Mouse (Mus musculus) brain, embryonic 14.5 days (tissue): ENCODE measurements around the gene Lsamp. TPM values are rescaled to one million over a fixed set of nuclear protein-coding genes. Genes with fewer than 3 reads are reported as not detected.

Experiments
- DNase-seq: peaks from one replicate; pipeline ENCODE4 v3.0.0-alpha.2; 2011; ENCODE audit warnings: low read depth
- CTCF ChIP-seq: fragments of 200-500 bp; IDR thresholded peaks from 2 replicates; pipeline ENCODE4 v1.5.1; 2012; ENCODE audit warnings: inconsistent platforms, mild to moderate bottlenecking, moderate library complexity, borderline replicate concordance; ENCODE audit not compliant: insufficient read depth, insufficient read length; ENCODE audit errors: extremely low read depth
- POLR2A ChIP-seq: fragments of 200-500 bp; IDR thresholded peaks from 2 replicates; pipeline ENCODE4 v1.6.1; 2012; ENCODE audit warnings: mild to moderate bottlenecking, inconsistent platforms, borderline replicate concordance; ENCODE audit not compliant: poor library complexity, insufficient read depth, insufficient read length, severe bottlenecking; ENCODE audit errors: extremely low read depth
- polyA plus RNA-seq: library from polyadenylated mRNA; depleted of rRNA; stranded (reverse); fragments of >200 nt; gene quantifications from 2 replicates; pipeline ENCODE4 v1.2.3, GENCODE M21; 2012

Lsamp gene
- polyA plus RNA-seq, 1 experiment: 45.1 TPM

DNA sequence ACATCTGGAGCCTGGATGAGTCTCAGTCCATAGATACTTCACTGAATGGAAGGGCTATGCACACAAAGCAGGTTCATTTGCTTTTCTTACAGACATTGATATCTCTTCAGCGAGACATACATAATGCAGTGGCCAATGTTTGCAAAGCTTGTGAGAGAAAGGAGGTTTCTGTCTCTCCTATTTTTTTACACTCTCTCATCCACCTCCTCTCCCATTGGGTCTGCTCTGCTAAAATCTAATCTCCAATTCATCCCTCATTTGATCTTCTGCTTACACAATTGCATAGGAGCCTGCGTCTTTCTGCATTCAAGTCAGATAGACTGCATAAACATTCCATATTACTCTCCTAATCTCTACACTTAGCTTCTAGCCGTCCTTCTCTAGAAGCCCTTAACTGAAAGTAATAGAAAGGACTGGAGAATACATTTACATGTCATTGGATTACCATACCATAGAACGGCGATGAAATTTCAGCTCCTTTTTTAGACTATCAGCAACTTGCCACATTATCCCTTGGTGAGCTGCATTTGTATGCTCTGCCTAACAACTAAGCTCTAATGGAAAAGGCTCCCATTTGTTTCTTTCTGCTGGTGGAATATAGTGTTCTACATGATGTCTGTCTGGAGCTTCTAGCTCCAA lies 1717.7 kb downstream of the Lsamp start:
- DNase-seq: no peak
- TF ChIP-seq POLR2A (no peak), CTCF (no peak)

- TF ChIP-seq POLR2A: no peak
- no peak for TF ChIP-seq CTCF
- DNase-seq: peak; percentile 94
Observed at GRCm38 (mm10) chr16:41728900-41729585, 1744.9 kb downstream of the Lsamp start.

- peak; percentile 20 for DNase-seq
- TF ChIP-seq CTCF (no peak), POLR2A (no peak)
Observed at GRCm38 (mm10) chr16:41729911-41730310, 1745.8 kb downstream of the Lsamp start.

DNA sequence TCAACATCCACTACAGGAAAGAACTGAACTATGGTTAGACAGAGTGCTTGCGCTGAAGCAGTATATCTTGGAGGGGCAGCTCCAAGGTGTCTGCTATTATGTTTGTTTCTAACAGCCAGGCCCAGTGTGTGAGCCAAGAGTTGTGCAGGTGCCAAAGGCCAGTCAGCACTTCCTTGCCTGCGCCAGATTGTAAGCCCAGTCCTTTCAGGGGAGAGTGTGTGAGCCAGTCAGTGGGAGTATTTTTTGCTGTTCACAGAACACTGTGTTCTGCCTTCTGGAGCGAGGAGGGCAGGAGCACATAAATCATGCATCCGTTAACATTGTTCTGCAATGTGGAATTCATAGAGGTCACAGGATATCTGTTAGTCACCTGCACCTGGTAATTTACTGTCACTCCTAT lies 1760.9 kb downstream of the Lsamp start:
- DNase-seq: peak; percentile 87
- TF ChIP-seq CTCF (no peak), POLR2A (no peak)

DNA sequence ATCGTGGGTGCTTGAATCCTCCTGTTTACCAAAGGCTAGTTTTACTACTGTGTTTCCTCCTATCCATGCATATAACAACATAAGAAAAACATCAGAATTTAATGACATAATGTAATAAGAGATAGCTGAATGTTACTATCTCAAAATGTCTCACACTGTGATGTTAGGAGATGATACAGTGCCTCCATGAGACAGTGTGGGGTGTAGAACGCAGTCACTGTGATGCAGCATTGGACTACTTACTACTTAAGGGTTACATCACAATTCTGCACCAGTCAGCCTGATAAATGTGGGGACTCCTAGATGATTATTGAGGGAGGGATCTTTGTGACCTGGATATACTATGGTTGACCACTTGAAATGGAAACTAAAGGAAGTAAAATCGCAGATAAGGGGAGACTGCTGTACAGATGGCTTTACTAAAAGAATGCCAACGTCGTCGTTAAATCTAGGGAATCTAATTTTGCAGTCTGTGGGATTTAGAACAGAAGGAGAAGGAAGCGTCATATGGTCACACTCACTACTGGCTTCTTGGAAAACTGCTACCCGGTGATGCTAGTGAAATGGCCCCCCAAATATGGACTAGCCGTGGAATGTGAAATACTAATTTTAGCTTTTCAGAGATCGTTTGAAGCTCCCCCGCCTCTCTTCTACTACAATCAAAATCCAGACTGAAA lies 1762.2 kb downstream of the Lsamp start:
- DNase-seq: peak; percentile 63
- TF ChIP-seq CTCF: no peak
- no peak for TF ChIP-seq POLR2A

GRCm38 (mm10) chr16:41747874-41748273 lies 1763.7 kb downstream of the Lsamp start:
- TF ChIP-seq CTCF (no peak), POLR2A (no peak)
- DNase-seq: peak; percentile 40

DNA sequence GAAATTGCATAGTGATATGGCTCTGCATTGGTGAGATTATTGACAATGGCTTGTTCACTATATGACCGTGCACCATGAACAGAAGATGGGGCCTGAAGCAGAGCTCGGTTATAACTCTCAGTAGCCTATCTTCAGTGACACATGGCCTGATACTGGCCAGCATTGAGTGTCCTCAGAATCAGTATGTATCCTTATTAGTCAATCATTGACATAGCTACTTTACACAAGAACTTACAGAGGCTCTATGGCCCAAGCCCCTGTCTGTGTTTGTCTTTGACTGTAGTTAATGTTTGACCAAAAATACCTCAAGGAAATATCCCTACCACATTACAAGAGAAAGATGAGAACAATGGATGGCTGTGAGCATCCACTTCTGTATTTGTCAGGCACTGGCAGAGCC lies 1764.6 kb downstream of the Lsamp start:
- TF ChIP-seq POLR2A (no peak), CTCF (no peak)
- DNase-seq: no peak

GRCm38 (mm10) chr16:41764285-41764684 lies 1780.1 kb downstream of the Lsamp start:
- TF ChIP-seq POLR2A (no peak), CTCF (no peak)
- peak; percentile 47 for DNase-seq

DNA sequence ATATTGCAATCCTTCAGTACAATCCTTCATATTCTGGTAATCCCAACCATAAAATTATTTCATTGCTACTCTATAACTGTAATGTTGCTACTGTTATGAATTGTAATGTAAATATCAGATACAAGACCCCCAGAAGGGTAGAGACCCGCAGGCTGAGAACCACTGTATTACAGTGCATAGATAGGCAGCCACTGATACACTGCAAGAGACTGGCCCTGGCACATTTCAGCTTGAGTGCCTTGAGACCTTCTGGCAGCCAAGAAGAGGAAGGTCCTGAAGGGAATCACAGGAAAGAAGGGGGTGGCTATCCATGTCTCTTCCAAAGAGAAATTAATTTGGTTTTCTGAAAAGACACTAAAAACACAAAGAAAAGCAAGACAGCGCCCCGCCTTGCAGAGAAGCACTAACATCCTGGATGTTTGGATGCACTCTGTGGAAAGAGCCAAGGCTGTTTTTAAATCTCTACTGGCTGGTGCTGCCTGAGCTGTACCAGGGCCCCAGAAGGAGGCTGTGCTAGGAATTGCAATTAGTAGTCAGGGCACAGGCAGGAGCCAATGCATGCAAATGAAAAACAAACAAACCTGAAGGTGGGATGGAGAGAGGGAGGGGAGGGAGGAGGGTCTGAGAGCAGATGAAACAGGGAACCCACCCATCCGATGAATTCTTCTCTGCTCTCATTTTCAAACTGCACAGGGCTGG lies 1787.4 kb downstream of the Lsamp start:
- DNase-seq: peak; percentile 89
- TF ChIP-seq POLR2A (no peak), CTCF (no peak)

GRCm38 (mm10) chr16:41777586-41777985 lies 1793.4 kb downstream of the Lsamp start:
- no peak for DNase-seq
- TF ChIP-seq CTCF (no peak), POLR2A (no peak)

GRCm38 (mm10) chr16:41785600-41785999 lies 1801.4 kb downstream of the Lsamp start:
- TF ChIP-seq POLR2A: no peak
- TF ChIP-seq CTCF: no peak
- no peak for DNase-seq
